Mouse (Mus musculus) heart, postnatal 0 days (tissue): ENCODE data around the gene Fmo5. TPM values are rescaled to one million over a fixed set of nuclear protein-coding genes. Genes with fewer than 3 reads are reported as not detected.

Source experiments
- ATAC-seq: fragments of 200-750 bp; cut with Nextera tagmentation; 2 replicates; pipeline ENCODE4 v1.8.0; 2017; ENCODE audit warnings: low read depth, moderate number of reproducible peaks, moderate library complexity; ENCODE audit not compliant: insufficient read depth
- DNase-seq: peaks from one replicate; pipeline ENCODE4 v3.0.0-alpha.2; 2016; ENCODE audit warnings: low spot score
- H3K27ac ChIP-seq: fragments of 300-500 bp; sonication (generic); 2 replicates; pipeline ENCODE4 v1.5.1; 2014; ENCODE audit warnings: low read depth, mild to moderate bottlenecking
- H3K27me3 ChIP-seq: fragments of 300-500 bp; sonication (generic); 2 replicates; pipeline ENCODE4 v1.6.1; 2014; ENCODE audit warnings: low read length, mixed read lengths; ENCODE audit not compliant: control insufficient read depth, insufficient read depth
- H3K36me3 ChIP-seq: fragments of 300-500 bp; sonication (generic); replicated peaks from 2 replicates; pipeline ENCODE4 v1.6.1; 2014; ENCODE audit warnings: low read length, mixed read lengths; ENCODE audit not compliant: control insufficient read depth, insufficient read depth
- H3K4me1 ChIP-seq: fragments of 300-500 bp; sonication (generic); 2 replicates; pipeline ENCODE4 v1.6.1; 2014; ENCODE audit warnings: antibody characterized with exemption; ENCODE audit not compliant: control insufficient read depth, insufficient read depth
- H3K4me2 ChIP-seq: fragments of 300-500 bp; sonication (generic); 2 replicates; pipeline ENCODE4 v1.6.1; 2014; ENCODE audit warnings: low read depth, mild to moderate bottlenecking, low read length, moderate library complexity
- H3K4me3 ChIP-seq: fragments of 300-500 bp; sonication (generic); 2 replicates; pipeline ENCODE4 v1.5.1; 2014; ENCODE audit warnings: low read depth, low read length
- H3K9ac ChIP-seq: fragments of 300-500 bp; sonication (generic); replicated peaks from 2 replicates; pipeline ENCODE4 v1.6.1; 2014; ENCODE audit warnings: low read depth, low read length, mixed read lengths
- H3K9me3 ChIP-seq: fragments of 300-500 bp; sonication (generic); replicated peaks from 2 replicates; pipeline ENCODE4 v1.6.1; 2016; ENCODE audit warnings: low read length; ENCODE audit not compliant: control insufficient read depth
- CTCF ChIP-seq: IDR thresholded peaks from 2 replicates; pipeline ENCODE4 v1.5.1; 2016; ENCODE audit warnings: antibody characterized with exemption, control low read depth, low read depth
- EP300 ChIP-seq: IDR thresholded peaks from 2 replicates; pipeline ENCODE4 v1.6.1; 2016; ENCODE audit warnings: antibody characterized with exemption, low read depth
- WGBS: fragments of 180-500 bp; shearing (Covaris S2); extraction: QIAGEN DNeasy Blood & Tissue Kit; methylation state at CpG from one replicate; pipeline ENCODE4 v1.1.7; 2014; 5-methylcytosine and 5-hydroxymethylcytosine counted together
- polyA plus RNA-seq: library from polyadenylated mRNA; unstranded; fragments of >200 nt; fragmentation: Nextera tagmentation; extraction: Ambion mirVana; gene quantifications from 2 replicates; pipeline ENCODE4 v1.2.1, GENCODE M21; 2015
- total RNA-seq: library from RNA; depleted of rRNA; stranded (reverse); fragments of >200 nt; gene quantifications from 2 replicates; pipeline ENCODE4 v1.2.3, GENCODE M21; 2014; ENCODE audit warnings: low replicate concordance

Fmo5 gene
- total and polyA plus RNA-seq, 2 experiments from 2014 or later: 4.6 to 19.2 TPM

DNA sequence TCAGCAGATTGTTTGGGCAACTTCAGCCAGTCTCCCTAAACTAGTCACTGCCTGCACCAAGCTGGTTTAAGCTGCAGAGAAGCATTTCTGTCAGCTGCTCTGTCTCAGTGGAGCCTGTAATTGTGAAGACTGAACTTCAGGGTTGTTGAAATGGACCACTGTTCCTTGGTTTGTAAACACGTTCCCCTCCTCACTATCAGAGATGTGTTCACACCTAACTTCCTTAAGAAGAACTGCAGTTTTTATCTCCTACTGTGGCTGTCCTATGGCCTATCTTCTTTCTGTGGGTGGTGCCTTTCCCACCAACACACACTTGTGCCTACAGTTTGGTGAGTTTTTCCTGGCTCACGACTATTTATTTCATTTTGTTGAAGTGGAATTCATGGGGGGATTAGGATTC is 60.7 kb downstream of the Fmo5 start:
- H3K4me3 ChIP-seq: no peak overlapping the region
- H3K27ac ChIP-seq: no peak overlapping the region
- no peak for ATAC-seq
- no peak for DNase-seq
- H3K4me2 ChIP-seq: no peak overlapping the region
- 52% methylated on average over 2 of the region's 2 CpGs for WGBS
- H3K9me3 ChIP-seq: no peaks in the 10 kb centered on the region
- no peaks in the 10 kb centered on the region for H3K27me3 ChIP-seq
- no peak overlapping the region for H3K9ac ChIP-seq
- 0 out of 2 replicates have a peak, but pooled peaks cover 4% of the 10 kb centered on the region for H3K4me1 ChIP-seq
- H3K36me3 ChIP-seq: peaks cover 46% of the 10 kb centered on the region
- TF ChIP-seq CTCF (no peak), EP300 (no peak)

DNA sequence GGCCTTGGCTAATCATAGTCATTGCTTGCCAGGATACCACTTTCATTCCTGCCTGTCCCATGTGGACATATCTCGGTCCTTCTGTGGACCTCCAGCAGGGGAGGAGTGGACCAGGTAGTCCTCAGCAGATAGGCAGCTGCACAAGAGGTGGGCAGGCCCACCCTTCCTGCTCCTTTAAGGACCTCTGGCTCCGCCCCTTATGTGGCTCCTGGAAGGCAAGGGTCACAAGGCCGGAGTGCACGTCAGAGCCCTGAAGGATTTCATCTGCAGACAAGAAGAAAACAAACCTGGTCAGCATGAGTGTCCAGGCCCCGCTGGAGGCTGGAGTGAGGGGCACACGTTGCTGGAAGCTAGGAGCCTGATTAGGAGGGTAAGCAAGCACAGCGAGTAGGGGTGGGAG is 62.0 kb downstream of the Fmo5 start:
- H3K4me3 ChIP-seq: no peak overlapping the region
- TF ChIP-seq EP300 (no peak), CTCF (no peak)
- H3K4me1 ChIP-seq: no peaks in the 10 kb centered on the region
- DNase-seq: no peak
- H3K27me3 ChIP-seq: no peaks in the 10 kb centered on the region
- no peak overlapping the region for H3K4me2 ChIP-seq
- no peak for ATAC-seq
- no peak overlapping the region for H3K9ac ChIP-seq
- no peak overlapping the region for H3K27ac ChIP-seq
- peaks cover 59% of the 10 kb centered on the region for H3K36me3 ChIP-seq
- no peaks in the 10 kb centered on the region for H3K9me3 ChIP-seq
- WGBS: 56% methylated on average over 7 of the region's 7 CpGs

DNA sequence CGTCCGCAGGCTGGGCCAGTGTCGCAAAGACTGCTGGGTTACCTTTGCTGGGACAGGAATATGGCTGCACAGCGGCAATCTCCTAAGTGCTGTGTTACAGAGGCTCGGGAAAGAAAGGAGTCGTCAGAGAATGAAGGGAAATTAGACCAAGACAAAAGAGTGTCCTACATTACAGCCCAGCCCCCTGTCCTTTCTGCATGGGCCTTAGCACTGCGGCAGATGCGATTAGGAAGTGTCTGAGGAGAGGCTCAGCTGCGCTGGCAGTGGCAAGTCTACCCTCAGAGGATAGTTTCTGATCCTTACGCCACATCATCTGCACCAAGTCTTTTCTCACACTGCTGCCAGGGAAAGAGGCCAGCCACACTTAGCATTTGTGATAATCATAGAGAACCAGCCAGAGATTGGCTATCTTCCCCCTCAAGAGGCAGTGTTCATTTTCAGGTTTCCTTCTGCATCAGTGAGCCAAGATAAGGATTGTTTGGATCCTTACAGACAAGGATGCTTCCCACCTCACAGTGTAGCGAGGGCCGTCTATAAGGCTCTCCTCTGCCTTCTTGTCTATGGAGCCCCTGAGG is 62.9 kb downstream of the Fmo5 start:
- no peak for TF ChIP-seq CTCF
- TF ChIP-seq EP300: no peak
- H3K36me3 ChIP-seq: peaks cover 66% of the 10 kb centered on the region

DNA sequence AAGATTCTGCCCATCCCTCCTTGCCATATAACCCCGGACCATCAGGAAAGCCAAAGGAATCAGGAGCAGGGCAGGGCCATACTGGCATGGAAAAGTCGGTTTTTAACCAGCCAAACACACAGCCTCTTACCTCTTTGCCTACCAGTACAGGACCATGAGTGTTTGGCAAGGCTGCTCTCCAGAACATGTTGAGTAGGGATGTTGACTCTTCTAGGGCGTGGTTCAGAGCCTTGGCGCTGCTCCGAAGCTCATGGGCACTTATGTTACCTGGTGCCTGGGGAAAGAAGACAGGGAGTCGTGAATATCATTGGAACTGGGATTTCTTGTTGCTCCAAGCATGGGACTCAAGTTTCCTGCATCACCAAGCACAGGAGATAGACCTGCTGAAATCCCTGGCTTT is 65.2 kb downstream of the Fmo5 start:
- no peaks in the 10 kb centered on the region for H3K27me3 ChIP-seq
- 87% methylated on average over 6 of the region's 6 CpGs for WGBS
- no peak overlapping the region for H3K9ac ChIP-seq
- peaks cover 88% of the 10 kb centered on the region for H3K36me3 ChIP-seq
- no peak for DNase-seq
- TF ChIP-seq EP300 (no peak), CTCF (no peak)
- no peaks in the 10 kb centered on the region for H3K9me3 ChIP-seq
- no peak overlapping the region for H3K27ac ChIP-seq
- H3K4me3 ChIP-seq: no peak overlapping the region
- H3K4me2 ChIP-seq: no peak overlapping the region
- H3K4me1 ChIP-seq: no peaks in the 10 kb centered on the region
- ATAC-seq: no peak

More for the DNA sequence above, 62.9 kb downstream of the Fmo5 start:
- Histone ChIP-seq H3K4me2 (no peak overlapping the region), H3K27me3 (no peaks in the 10 kb centered on the region), H3K9me3 (no peaks in the 10 kb centered on the region), H3K27ac (no peak overlapping the region), H3K9ac (no peak overlapping the region), H3K4me1 (no peaks in the 10 kb centered on the region), H3K4me3 (no peak overlapping the region)
- ATAC-seq: no peak
- no peak for DNase-seq
- WGBS: 52% methylated on average over 12 of the region's 12 CpGs

DNA sequence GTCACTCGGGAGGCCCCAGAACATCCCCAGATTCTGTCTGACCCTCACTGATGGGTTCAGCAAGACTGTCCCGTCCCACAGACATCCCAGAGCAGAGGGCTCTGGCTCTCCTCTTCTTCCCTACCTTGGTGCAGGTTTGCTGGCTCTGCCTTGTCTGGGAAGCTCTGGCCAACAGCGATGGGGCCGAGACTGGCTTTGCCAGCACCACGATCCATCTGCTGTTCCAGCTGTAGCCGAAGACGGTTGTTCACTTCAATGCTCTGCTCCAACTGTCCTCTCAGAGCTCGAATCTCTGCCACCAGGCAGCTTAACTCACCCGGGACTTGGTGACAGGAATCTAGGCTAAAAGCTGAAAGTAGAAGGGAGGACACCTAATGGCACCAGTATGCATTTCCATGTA is 68.3 kb downstream of the Fmo5 start:
- Histone ChIP-seq H3K4me1 (no peaks in the 10 kb centered on the region), H3K4me2 (no peak overlapping the region), H3K27me3 (no peaks in the 10 kb centered on the region), H3K27ac (no peak overlapping the region), H3K4me3 (no peak overlapping the region), H3K9ac (no peak overlapping the region), H3K36me3 (peaks cover 95% of the 10 kb centered on the region), H3K9me3 (no peaks in the 10 kb centered on the region)
- TF ChIP-seq EP300 (no peak), CTCF (no peak)
- ATAC-seq: no peak
- DNase-seq: no peak
- WGBS: 77% methylated on average over 9 of the region's 9 CpGs

DNA sequence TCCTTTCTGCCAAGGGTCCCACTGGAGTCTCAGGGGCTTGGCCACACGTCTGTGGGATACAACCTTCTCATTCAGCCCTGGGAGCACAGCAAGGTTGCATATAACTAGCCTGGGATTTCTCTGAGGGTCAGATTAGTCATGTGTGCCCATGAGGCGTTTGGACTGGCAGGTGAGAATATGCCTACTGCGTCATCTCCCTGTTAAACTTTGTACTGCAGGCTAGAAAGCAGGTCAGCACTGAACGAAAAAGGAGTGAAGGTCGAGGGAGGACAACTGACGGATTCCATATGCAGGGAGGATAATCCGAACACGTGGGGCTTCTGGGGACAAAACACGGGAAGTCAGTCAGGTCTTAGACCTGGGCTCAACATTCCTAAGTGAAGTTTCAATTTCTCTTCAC is 68.7 kb downstream of the Fmo5 start:
- no peak overlapping the region for H3K27ac ChIP-seq
- no peak for ATAC-seq
- 53% methylated on average over 9 of the region's 9 CpGs for WGBS

More for the DNA sequence above, 68.7 kb downstream of the Fmo5 start:
- Histone ChIP-seq H3K27me3 (no peaks in the 10 kb centered on the region), H3K9ac (no peak overlapping the region), H3K4me3 (no peak overlapping the region), H3K9me3 (no peaks in the 10 kb centered on the region), H3K4me1 (no peaks in the 10 kb centered on the region), H3K4me2 (no peak overlapping the region), H3K36me3 (peaks cover 95% of the 10 kb centered on the region)
- TF ChIP-seq CTCF: no peak
- TF ChIP-seq EP300: no peak
- no peak for DNase-seq
